Mouse (Mus musculus) myocyte (in vitro differentiated cells): ENCODE results near the gene Wif1. TPM values are rescaled to one million over a fixed set of nuclear protein-coding genes. Genes with fewer than 3 reads are reported as not detected.

ENCODE experiments used
- H3K27me3 ChIP-seq: one replicate; pipeline ENCODE4 v1.6.1; 2011; ENCODE audit not compliant: control insufficient read depth, insufficient read depth, insufficient read length
- H3K36me3 ChIP-seq: one replicate; pipeline ENCODE4 v1.6.1; 2011; ENCODE audit not compliant: control insufficient read depth, insufficient read depth
- H3K4me2 ChIP-seq: one replicate; pipeline ENCODE4 v1.6.1; 2011; ENCODE audit warnings: low read depth, control low read depth
- H3K4me3 ChIP-seq: one replicate; pipeline ENCODE4 v1.5.1; 2011; ENCODE audit warnings: mild to moderate bottlenecking, control low read depth, moderate library complexity
- H3K79me2 ChIP-seq: one replicate; pipeline ENCODE4 v1.6.1; 2011; ENCODE audit not compliant: control insufficient read depth, insufficient read depth
- H3ac ChIP-seq: one replicate; pipeline ENCODE4 v1.6.1; 2011; ENCODE audit not compliant: control insufficient read depth, insufficient read length
- CEBPB ChIP-seq: IDR thresholded peaks from 2 replicates; pipeline ENCODE4 v1.6.1; 2011; ENCODE audit warnings: mild to moderate bottlenecking, moderate library complexity; ENCODE audit not compliant: poor library complexity, insufficient read depth, severe bottlenecking
- E2F4 ChIP-seq: IDR thresholded peaks from one replicate; pipeline ENCODE4 v1.6.1; 2011; ENCODE audit warnings: mild to moderate bottlenecking, control low read depth, moderate library complexity; ENCODE audit not compliant: insufficient read depth
- MAX ChIP-seq: IDR thresholded peaks from one replicate; pipeline ENCODE4 v1.6.1; 2011; ENCODE audit warnings: low read depth, mild to moderate bottlenecking, control low read depth
- MYOD1 ChIP-seq, 3 experiments: IDR thresholded peaks; one replicate each; pipeline ENCODE4 v1.6.1; 2011; ENCODE audit warnings: control low read depth in 2 of 3, low read depth in 2 of 3, mild to moderate bottlenecking in 2 of 3, moderate library complexity in 1 of 3; ENCODE audit not compliant: insufficient read length in 2 of 3, control insufficient read depth in 1 of 3
- MYOG ChIP-seq, 3 experiments: IDR thresholded peaks; one replicate each; pipeline ENCODE4 v1.6.1; 2011; ENCODE audit warnings: control low read depth in 2 of 3, low read depth in 2 of 3, mild to moderate bottlenecking in 2 of 3; ENCODE audit not compliant: insufficient read length in 2 of 3, control insufficient read depth in 1 of 3, insufficient read depth in 1 of 3
- POLR2A ChIP-seq: IDR thresholded peaks from one replicate; pipeline ENCODE4 v1.6.1; 2011; ENCODE audit warnings: low read depth, mild to moderate bottlenecking, control low read depth, moderate library complexity; ENCODE audit not compliant: insufficient read length
- POLR2AphosphoS2 ChIP-seq: IDR thresholded peaks from one replicate; pipeline ENCODE4 v1.6.1; 2011; ENCODE audit warnings: low read depth, control low read depth; ENCODE audit not compliant: insufficient read length
- REST ChIP-seq: IDR thresholded peaks from one replicate; pipeline ENCODE4 v1.6.1; 2011; ENCODE audit warnings: mild to moderate bottlenecking, control low read depth, moderate library complexity; ENCODE audit not compliant: insufficient read depth, insufficient read length
- SRF ChIP-seq: IDR thresholded peaks from one replicate; pipeline ENCODE4 v1.6.1; 2011; ENCODE audit warnings: low read depth; ENCODE audit not compliant: control insufficient read depth, insufficient read length
- TCF12 ChIP-seq: IDR thresholded peaks from one replicate; pipeline ENCODE4 v1.6.1; 2011; ENCODE audit warnings: mild to moderate bottlenecking, control low read depth; ENCODE audit not compliant: poor library complexity, insufficient read depth, severe bottlenecking
- TCF3 ChIP-seq: IDR thresholded peaks from one replicate; pipeline ENCODE4 v1.6.1; 2011; ENCODE audit warnings: low read depth, control low read depth; ENCODE audit not compliant: insufficient read length
- USF1 ChIP-seq: IDR thresholded peaks from one replicate; pipeline ENCODE4 v1.6.1; 2011; ENCODE audit warnings: low read depth, mild to moderate bottlenecking, control low read depth, moderate library complexity
- polyA plus RNA-seq: library from polyadenylated mRNA; unstranded; fragments of >200 nt; fragmentation: generic; extraction: Trizol; gene quantifications from one replicate; pipeline ENCODE4 v1.2.1, GENCODE M21; 2012; ENCODE audit warnings: missing spikeins

Wif1 gene
- polyA plus RNA-seq, 1 experiment, result 0.08 TPM

DNA sequence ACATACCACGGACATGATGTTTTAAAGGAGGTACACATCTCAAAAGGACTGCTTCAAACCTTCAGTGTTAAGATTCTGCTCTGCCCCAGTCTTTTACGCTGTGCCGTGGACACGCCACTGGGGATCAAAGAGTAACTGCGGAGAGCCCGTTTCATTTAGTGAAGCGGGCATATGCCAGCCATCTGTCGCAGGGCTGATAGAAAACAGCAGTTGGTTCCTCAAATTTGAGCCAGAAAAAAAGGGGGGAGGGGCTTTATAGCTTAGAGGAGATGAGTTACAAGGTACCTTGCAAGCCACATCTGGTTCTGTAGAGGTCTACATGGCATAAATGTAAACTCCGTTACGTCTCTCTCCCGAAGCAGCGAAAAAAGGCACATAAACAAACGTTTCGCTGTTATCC lies 7.2 kb downstream of the Wif1 start:
- TF ChIP-seq TCF12 (no peak), REST (no peak), USF1 (no peak), POLR2AphosphoS2 (no peak), POLR2A (no peak), MAX (no peak), SRF (no peak), E2F4 (no peak), MYOG (IDR thresholded peaks at IDR 0.05; ENCODE audit: control insufficient read depth in 1 of 3, insufficient read depth in 1 of 3, insufficient read length in 2 of 3, low read depth in 2 of 3) (no peak), TCF3 (no peak), CEBPB (no peak)
- H3K4me2 ChIP-seq, result no peak overlapping the region
- H3K27me3 ChIP-seq, result peaks cover 10% of the 10 kb centered on the region

DNA sequence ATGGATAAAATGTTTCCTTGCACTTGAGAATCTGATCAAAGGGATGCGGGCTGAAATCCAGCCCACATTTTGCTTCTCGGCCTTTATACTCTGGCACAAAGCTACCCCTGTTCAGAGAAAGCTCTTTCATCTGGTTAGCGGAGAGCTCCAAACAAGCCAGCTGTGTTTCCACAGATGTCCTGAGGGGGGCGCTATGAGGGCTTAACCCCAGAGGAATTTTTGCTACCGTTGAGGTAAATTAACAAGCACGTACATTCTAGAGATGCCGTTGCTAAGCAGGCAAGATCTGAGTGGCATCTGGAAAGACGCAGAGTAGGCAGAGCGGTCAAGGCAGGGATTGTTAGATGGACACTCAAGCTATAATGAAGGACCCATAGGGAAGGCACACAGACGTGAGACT lies 13.7 kb downstream of the Wif1 start:
- Histone ChIP-seq H3K79me2 (no peaks in the 10 kb centered on the region), H3K27me3 (no peaks in the 10 kb centered on the region), H3K36me3 (no peaks in the 10 kb centered on the region), H3K4me3 (no peak overlapping the region), H3ac (no peak overlapping the region), H3K4me2 (no peak overlapping the region)
- TF ChIP-seq MYOD1 (IDR thresholded peaks at IDR 0.05; ENCODE audit: control insufficient read depth in 1 of 3, insufficient read length in 2 of 3, low read depth in 2 of 3), result no peak
- no peak for TF ChIP-seq REST
- TF ChIP-seq TCF12, result no peak
- no peak for TF ChIP-seq USF1
- no peak for TF ChIP-seq TCF3
- no peak for TF ChIP-seq POLR2A
- no peak for TF ChIP-seq E2F4
- no peak for TF ChIP-seq MYOG (IDR thresholded peaks at IDR 0.05; ENCODE audit: control insufficient read depth in 1 of 3, insufficient read depth in 1 of 3, insufficient read length in 2 of 3, low read depth in 2 of 3)
- TF ChIP-seq MAX, result no peak
- TF ChIP-seq POLR2AphosphoS2, result no peak
- TF ChIP-seq CEBPB, result no peak
- no peak for TF ChIP-seq SRF

More for the DNA sequence above, 7.2 kb downstream of the Wif1 start:
- no peaks in the 10 kb centered on the region for H3K36me3 ChIP-seq
- H3K79me2 ChIP-seq, result no peaks in the 10 kb centered on the region
- H3ac ChIP-seq, result no peak overlapping the region
- no peak overlapping the region for H3K4me3 ChIP-seq

DNA sequence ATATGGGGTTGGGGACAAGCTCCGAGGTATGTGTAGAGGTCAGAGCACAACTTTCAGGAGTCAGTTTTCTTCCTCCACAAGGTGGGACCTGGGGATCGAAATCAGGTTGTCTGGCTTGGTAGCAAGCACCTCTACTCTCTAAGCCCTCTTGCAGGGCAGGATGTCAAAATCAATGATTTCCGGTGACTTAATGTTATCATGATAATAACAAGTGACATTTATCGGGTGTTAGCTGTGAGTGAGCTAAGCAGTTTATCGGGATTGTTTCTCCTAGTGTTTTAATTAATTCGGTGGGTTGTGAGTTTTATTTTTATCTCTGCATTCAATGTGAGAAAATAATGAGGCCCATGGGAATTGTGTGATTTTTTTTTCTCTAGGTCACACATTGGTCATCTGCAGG lies 18.3 kb downstream of the Wif1 start:
- Histone ChIP-seq H3K4me3 (no peak overlapping the region), H3K4me2 (no peak overlapping the region), H3ac (no peak overlapping the region), H3K27me3 (no peaks in the 10 kb centered on the region), H3K36me3 (no peaks in the 10 kb centered on the region), H3K79me2 (no peaks in the 10 kb centered on the region)
- TF ChIP-seq E2F4 (no peak), CEBPB (no peak), TCF3 (no peak), SRF (no peak), REST (no peak), MYOG (IDR thresholded peaks at IDR 0.05; ENCODE audit: control insufficient read depth in 1 of 3, insufficient read depth in 1 of 3, insufficient read length in 2 of 3, low read depth in 2 of 3) (no peak), POLR2A (no peak), POLR2AphosphoS2 (no peak), MYOD1 (IDR thresholded peaks at IDR 0.05; ENCODE audit: control insufficient read depth in 1 of 3, insufficient read length in 2 of 3, low read depth in 2 of 3) (no peak), TCF12 (no peak), USF1 (no peak), MAX (no peak)

DNA sequence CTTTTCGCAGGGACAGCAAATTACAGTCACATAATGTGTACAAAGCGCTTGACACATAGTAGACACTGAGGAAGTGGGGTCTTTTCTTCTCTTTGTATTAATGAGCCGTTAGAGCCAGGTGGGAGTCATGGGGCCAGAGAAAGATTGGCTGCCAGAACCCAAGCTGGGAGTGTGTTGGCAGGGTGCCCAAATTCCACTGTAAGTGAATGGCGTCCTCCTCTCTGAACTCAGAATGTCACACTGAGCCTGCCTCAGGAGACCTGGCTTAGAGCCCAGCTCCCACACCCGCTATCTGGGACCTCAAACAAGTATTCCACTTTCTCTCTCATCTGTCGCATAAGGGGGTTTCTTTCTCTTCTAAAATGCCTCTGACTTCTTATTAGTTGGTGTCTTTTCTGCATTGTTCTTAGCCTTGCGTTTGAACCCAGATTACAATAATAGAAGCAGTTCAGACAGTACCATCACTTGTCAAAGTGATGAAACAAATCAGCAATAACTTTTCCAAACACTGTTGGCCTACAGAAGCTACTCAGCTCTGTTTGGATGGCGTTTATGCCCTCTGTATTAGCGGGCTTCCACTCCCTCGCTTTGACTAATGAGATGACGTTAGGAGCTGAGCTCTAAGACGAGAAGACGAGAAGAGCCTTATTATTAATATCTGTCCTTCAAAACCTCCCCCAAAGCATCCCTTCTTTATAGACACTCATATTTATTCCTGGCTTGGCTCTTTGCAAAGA lies 21.9 kb downstream of the Wif1 start:
- TF ChIP-seq REST, result no peak
- no peak for TF ChIP-seq CEBPB
- no peak for TF ChIP-seq MYOG (IDR thresholded peaks at IDR 0.05; ENCODE audit: control insufficient read depth in 1 of 3, insufficient read depth in 1 of 3, insufficient read length in 2 of 3, low read depth in 2 of 3)
- TF ChIP-seq MYOD1 (IDR thresholded peaks at IDR 0.05; ENCODE audit: control insufficient read depth in 1 of 3, insufficient read length in 2 of 3, low read depth in 2 of 3), result no peak
- TF ChIP-seq POLR2AphosphoS2, result no peak
- TF ChIP-seq SRF, result no peak
- TF ChIP-seq E2F4, result no peak
- TF ChIP-seq USF1, result no peak
- no peak for TF ChIP-seq MAX
- no peak for TF ChIP-seq TCF3
- no peak for TF ChIP-seq TCF12
- no peak for TF ChIP-seq POLR2A
- Histone ChIP-seq H3K36me3 (no peaks in the 10 kb centered on the region), H3K4me3 (no peak overlapping the region), H3K79me2 (no peaks in the 10 kb centered on the region), H3K4me2 (peak overlapping the region; percentile 35), H3K27me3 (peaks cover 10% of the 10 kb centered on the region), H3ac (no peak overlapping the region)
